Mouse (Mus musculus): ENCODE measurements around the gene Sox9.

GRCm38 (mm10) chr11:112767531-112768041 lies 14.4 kb upstream of the Sox9 start:
- no peak for TF ChIP-seq CTCF (IDR thresholded peaks at IDR 0.05; ENCODE audit: extremely low read depth, insufficient read length, insufficient replicate concordance, low read depth, low read length)
- no peak for TF ChIP-seq POLR2A (IDR thresholded peaks at IDR 0.05; ENCODE audit: low read depth, low read length)
